Mouse (Mus musculus) myocyte (in vitro differentiated cells): Measurements from ENCODE around the gene Obscn. TPM values are rescaled to one million over a fixed set of nuclear protein-coding genes. Genes with fewer than 3 reads are reported as not detected.

Source experiments
- H3K27me3 ChIP-seq: one replicate; pipeline ENCODE4 v1.6.1; 2011; ENCODE audit not compliant: control insufficient read depth, insufficient read depth, insufficient read length
- H3K36me3 ChIP-seq: one replicate; pipeline ENCODE4 v1.6.1; 2011; ENCODE audit not compliant: control insufficient read depth, insufficient read depth
- H3K4me2 ChIP-seq: one replicate; pipeline ENCODE4 v1.6.1; 2011; ENCODE audit warnings: low read depth, control low read depth
- H3K4me3 ChIP-seq: one replicate; pipeline ENCODE4 v1.5.1; 2011; ENCODE audit warnings: mild to moderate bottlenecking, control low read depth, moderate library complexity
- H3K79me2 ChIP-seq: one replicate; pipeline ENCODE4 v1.6.1; 2011; ENCODE audit not compliant: control insufficient read depth, insufficient read depth
- H3ac ChIP-seq: one replicate; pipeline ENCODE4 v1.6.1; 2011; ENCODE audit not compliant: control insufficient read depth, insufficient read length
- CEBPB ChIP-seq: IDR thresholded peaks from 2 replicates; pipeline ENCODE4 v1.6.1; 2011; ENCODE audit warnings: mild to moderate bottlenecking, moderate library complexity; ENCODE audit not compliant: poor library complexity, insufficient read depth, severe bottlenecking
- E2F4 ChIP-seq: IDR thresholded peaks from one replicate; pipeline ENCODE4 v1.6.1; 2011; ENCODE audit warnings: mild to moderate bottlenecking, control low read depth, moderate library complexity; ENCODE audit not compliant: insufficient read depth
- MAX ChIP-seq: IDR thresholded peaks from one replicate; pipeline ENCODE4 v1.6.1; 2011; ENCODE audit warnings: low read depth, mild to moderate bottlenecking, control low read depth
- MYOD1 ChIP-seq, 3 experiments: IDR thresholded peaks; one replicate each; pipeline ENCODE4 v1.6.1; 2011; ENCODE audit warnings: control low read depth in 2 of 3, low read depth in 2 of 3, mild to moderate bottlenecking in 2 of 3, moderate library complexity in 1 of 3; ENCODE audit not compliant: insufficient read length in 2 of 3, control insufficient read depth in 1 of 3
- MYOG ChIP-seq, 3 experiments: IDR thresholded peaks; one replicate each; pipeline ENCODE4 v1.6.1; 2011; ENCODE audit warnings: control low read depth in 2 of 3, low read depth in 2 of 3, mild to moderate bottlenecking in 2 of 3; ENCODE audit not compliant: insufficient read length in 2 of 3, control insufficient read depth in 1 of 3, insufficient read depth in 1 of 3
- POLR2A ChIP-seq: IDR thresholded peaks from one replicate; pipeline ENCODE4 v1.6.1; 2011; ENCODE audit warnings: low read depth, mild to moderate bottlenecking, control low read depth, moderate library complexity; ENCODE audit not compliant: insufficient read length
- POLR2AphosphoS2 ChIP-seq: IDR thresholded peaks from one replicate; pipeline ENCODE4 v1.6.1; 2011; ENCODE audit warnings: low read depth, control low read depth; ENCODE audit not compliant: insufficient read length
- REST ChIP-seq: IDR thresholded peaks from one replicate; pipeline ENCODE4 v1.6.1; 2011; ENCODE audit warnings: mild to moderate bottlenecking, control low read depth, moderate library complexity; ENCODE audit not compliant: insufficient read depth, insufficient read length
- SRF ChIP-seq: IDR thresholded peaks from one replicate; pipeline ENCODE4 v1.6.1; 2011; ENCODE audit warnings: low read depth; ENCODE audit not compliant: control insufficient read depth, insufficient read length
- TCF12 ChIP-seq: IDR thresholded peaks from one replicate; pipeline ENCODE4 v1.6.1; 2011; ENCODE audit warnings: mild to moderate bottlenecking, control low read depth; ENCODE audit not compliant: poor library complexity, insufficient read depth, severe bottlenecking
- TCF3 ChIP-seq: IDR thresholded peaks from one replicate; pipeline ENCODE4 v1.6.1; 2011; ENCODE audit warnings: low read depth, control low read depth; ENCODE audit not compliant: insufficient read length
- USF1 ChIP-seq: IDR thresholded peaks from one replicate; pipeline ENCODE4 v1.6.1; 2011; ENCODE audit warnings: low read depth, mild to moderate bottlenecking, control low read depth, moderate library complexity
- polyA plus RNA-seq: library from polyadenylated mRNA; unstranded; fragments of >200 nt; fragmentation: generic; extraction: Trizol; gene quantifications from one replicate; pipeline ENCODE4 v1.2.1, GENCODE M21; 2012; ENCODE audit warnings: missing spikeins

Obscn gene
- polyA plus RNA-seq, 1 experiment: 25.0 TPM

DNA sequence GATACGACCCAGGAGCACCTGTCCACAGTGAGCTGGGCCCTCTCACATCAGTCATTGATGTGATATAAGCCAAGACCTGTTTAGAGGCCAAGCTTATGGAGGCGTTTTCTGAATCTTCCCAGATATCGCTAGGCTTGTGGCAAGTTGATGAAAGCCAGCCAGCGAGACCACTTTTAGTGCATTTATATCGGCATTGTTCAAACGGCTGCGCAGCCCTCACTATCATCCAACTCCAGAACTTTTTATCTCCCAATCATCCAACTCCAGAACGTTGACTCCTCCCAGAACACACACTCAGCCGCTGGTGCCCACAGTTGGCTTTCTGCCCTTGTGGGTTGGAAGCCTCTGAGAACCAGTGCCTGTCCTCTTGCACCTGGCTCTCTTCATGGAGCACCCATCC lies 28.2 kb upstream of the Obscn start:
- Histone ChIP-seq H3K27me3 (peaks cover 7% of the 10 kb centered on the region), H3K4me2 (peak overlapping the region; percentile 92), H3K36me3 (no peaks in the 10 kb centered on the region), H3K79me2 (no peaks in the 10 kb centered on the region), H3ac (no peak overlapping the region), H3K4me3 (peak overlapping the region; percentile 36)
- TF ChIP-seq TCF3: no peak
- no peak for TF ChIP-seq MYOD1 (IDR thresholded peaks at IDR 0.05; ENCODE audit: control insufficient read depth in 1 of 3, insufficient read length in 2 of 3, low read depth in 2 of 3)
- TF ChIP-seq REST: no peak
- no peak for TF ChIP-seq MYOG (IDR thresholded peaks at IDR 0.05; ENCODE audit: control insufficient read depth in 1 of 3, insufficient read depth in 1 of 3, insufficient read length in 2 of 3, low read depth in 2 of 3)
- no peak for TF ChIP-seq MAX
- no peak for TF ChIP-seq SRF
- TF ChIP-seq TCF12: no peak
- no peak for TF ChIP-seq CEBPB
- no peak for TF ChIP-seq POLR2AphosphoS2
- no peak for TF ChIP-seq USF1
- TF ChIP-seq POLR2A: no peak
- TF ChIP-seq E2F4: no peak

DNA sequence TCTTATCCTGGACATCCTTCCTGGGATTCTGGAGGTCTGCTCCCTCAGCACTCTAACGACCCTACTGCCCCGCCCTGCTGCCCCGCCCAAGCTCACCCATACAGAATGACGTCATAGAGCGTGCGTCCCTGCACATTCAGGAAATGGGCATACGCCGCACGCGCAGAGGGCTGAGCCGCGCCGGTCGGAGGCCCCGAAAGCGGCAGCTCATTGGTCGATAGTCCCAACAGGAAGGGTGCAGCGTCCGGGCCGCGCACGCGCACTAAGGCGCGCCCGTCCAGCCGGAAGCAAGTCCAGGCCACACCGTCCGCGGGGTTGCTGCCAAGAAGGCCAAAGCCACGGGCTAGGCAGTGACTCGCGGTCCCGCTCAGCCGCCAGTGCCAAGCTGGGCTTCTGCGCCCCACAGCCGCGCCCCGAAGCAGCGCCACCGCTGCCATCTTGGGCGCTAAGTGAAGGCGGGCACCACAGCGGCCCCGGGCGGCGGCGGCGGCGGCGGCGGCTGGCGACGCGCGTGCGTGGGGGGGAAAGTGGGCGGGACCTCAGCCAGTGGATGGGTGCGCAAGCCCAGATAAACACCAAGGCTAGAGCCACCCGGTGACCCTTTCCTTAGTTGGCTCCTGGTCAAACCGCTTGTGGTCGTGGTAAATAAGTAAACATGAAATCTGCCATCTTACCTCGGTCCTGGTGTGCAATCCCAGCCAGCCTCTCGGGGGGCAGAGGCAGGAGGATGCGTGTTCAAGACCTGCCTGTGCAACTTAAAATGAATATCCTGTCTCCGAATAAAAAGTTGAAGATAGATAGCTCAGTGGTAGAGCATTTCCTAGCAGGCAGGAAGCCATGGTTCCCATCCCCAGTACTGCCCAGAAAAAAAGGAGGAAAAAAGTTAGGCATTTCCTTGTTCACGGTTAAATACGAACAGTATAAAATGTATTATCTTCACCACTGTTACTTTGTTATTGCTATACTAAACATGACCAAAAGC lies 27.3 kb upstream of the Obscn start, which contains the start of gene Iba57:
Iba57 (minus strand) TSS at position 485 of the 982 bp plus-strand sequence.
- Histone ChIP-seq H3K4me3 (peak within 1 kb of the TSS; percentile 36), H3K79me2 (no peaks in the 10 kb centered on the region), H3ac (peak within 1 kb of the TSS; percentile 56), H3K4me2 (peak within 1 kb of the TSS; percentile 92), H3K36me3 (no peaks in the 10 kb centered on the region), H3K27me3 (peaks cover 7% of the 10 kb centered on the region)
- no peak for TF ChIP-seq MYOD1 (IDR thresholded peaks at IDR 0.05; ENCODE audit: control insufficient read depth in 1 of 3, insufficient read length in 2 of 3, low read depth in 2 of 3)
- peak in 1 of 3 experiments; percentile 22 for TF ChIP-seq MYOG (IDR thresholded peaks at IDR 0.05; ENCODE audit: control insufficient read depth in 1 of 3, insufficient read depth in 1 of 3, insufficient read length in 2 of 3, low read depth in 2 of 3)
- TF ChIP-seq POLR2AphosphoS2: peak; percentile 88
- peak; percentile 45 for TF ChIP-seq SRF
- no peak for TF ChIP-seq CEBPB
- TF ChIP-seq MAX: no peak
- TF ChIP-seq USF1: no peak
- TF ChIP-seq REST: no peak
- no peak for TF ChIP-seq E2F4
- no peak for TF ChIP-seq TCF3
- TF ChIP-seq TCF12: no peak
- TF ChIP-seq POLR2A: peak; percentile 87

DNA sequence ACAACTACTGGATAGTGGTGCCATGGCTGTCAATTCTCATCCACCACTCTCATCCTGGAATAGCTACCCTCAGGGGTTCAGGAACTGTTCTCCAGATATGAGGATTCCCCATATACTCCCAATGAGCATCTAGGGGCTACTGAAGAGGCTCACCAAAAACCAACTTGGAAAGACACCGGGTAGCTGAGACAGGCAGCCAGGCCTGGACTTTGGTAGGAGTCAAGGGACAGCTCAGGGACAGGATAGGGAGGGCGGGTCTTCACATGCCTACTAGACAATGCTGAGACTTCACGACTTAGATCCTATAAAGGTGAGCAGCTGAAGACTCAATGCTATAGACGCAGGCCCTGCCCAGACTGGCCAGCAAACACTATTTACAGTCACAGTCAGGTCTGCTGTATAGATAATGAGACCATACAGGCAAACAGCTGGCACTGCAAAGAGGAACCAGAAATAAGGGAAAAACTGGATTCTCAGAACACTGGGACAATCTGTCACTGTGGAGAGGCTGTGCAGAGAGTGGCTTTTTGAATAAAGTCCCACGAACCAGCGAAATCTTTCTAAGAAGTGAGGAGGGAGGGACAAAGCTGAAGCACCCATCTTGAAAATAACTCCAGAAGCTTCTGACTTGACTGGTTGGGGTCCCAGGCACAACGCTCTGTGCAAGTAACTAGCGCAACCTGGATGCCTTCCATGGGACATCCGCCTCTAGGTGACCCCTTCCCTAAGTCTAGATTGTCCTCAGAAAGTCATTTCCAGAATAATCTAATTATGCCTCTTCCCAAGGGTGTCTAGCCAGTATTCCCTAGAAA lies 26.4 kb upstream of the Obscn start:
- H3K79me2 ChIP-seq: no peaks in the 10 kb centered on the region
- H3K4me2 ChIP-seq: peak overlapping the region; percentile 90
- H3K27me3 ChIP-seq: peaks cover under 1% of the 10 kb centered on the region
- no peak for TF ChIP-seq MAX
- TF ChIP-seq POLR2A: no peak
- TF ChIP-seq E2F4: no peak
- no peak for TF ChIP-seq TCF12
- TF ChIP-seq SRF: no peak
- TF ChIP-seq TCF3: no peak
- TF ChIP-seq POLR2AphosphoS2: no peak
- no peak for TF ChIP-seq MYOG (IDR thresholded peaks at IDR 0.05; ENCODE audit: control insufficient read depth in 1 of 3, insufficient read depth in 1 of 3, insufficient read length in 2 of 3, low read depth in 2 of 3)
- no peak for TF ChIP-seq REST
- TF ChIP-seq USF1: no peak
- TF ChIP-seq CEBPB: no peak
- TF ChIP-seq MYOD1 (IDR thresholded peaks at IDR 0.05; ENCODE audit: control insufficient read depth in 1 of 3, insufficient read length in 2 of 3, low read depth in 2 of 3): no peak
- H3ac ChIP-seq: peak overlapping the region; percentile 56
- peak overlapping the region; percentile 36 for H3K4me3 ChIP-seq
- H3K36me3 ChIP-seq: no peaks in the 10 kb centered on the region

DNA sequence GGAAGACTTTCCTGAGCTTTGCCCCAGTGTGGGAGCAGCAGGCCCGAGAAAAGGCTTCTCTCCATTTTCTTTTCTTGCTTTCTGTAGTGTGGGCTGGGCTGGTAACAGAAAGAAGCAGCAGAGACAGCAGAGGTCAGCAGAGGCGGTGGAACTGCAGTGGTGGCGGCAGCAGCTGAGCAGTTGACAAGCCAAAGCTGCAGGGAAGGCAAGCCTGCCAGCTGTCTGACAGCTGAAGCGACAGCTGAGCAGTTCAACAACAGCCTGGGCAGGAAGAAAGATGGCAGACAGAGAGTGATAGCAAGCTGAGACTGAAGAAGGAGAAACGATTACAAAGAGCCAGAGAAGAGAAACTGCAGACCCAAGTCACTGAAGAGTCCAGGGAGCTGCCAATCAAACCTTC lies 25.2 kb upstream of the Obscn start:
- H3K36me3 ChIP-seq: no peaks in the 10 kb centered on the region
- H3K4me3 ChIP-seq: no peak overlapping the region
- TF ChIP-seq REST: no peak
- peak; percentile 96 to 97 (median 97) for TF ChIP-seq MYOD1 (IDR thresholded peaks at IDR 0.05; ENCODE audit: control insufficient read depth in 1 of 3, insufficient read length in 2 of 3, low read depth in 2 of 3)
- TF ChIP-seq TCF3: peak; percentile 98
- peak; percentile 97 to 99 (median 98) for TF ChIP-seq MYOG (IDR thresholded peaks at IDR 0.05; ENCODE audit: control insufficient read depth in 1 of 3, insufficient read depth in 1 of 3, insufficient read length in 2 of 3, low read depth in 2 of 3)
- TF ChIP-seq TCF12: peak; percentile 99
- TF ChIP-seq USF1: no peak
- no peak for TF ChIP-seq POLR2AphosphoS2
- no peak overlapping the region for H3ac ChIP-seq
- H3K79me2 ChIP-seq: no peaks in the 10 kb centered on the region
- no peaks in the 10 kb centered on the region for H3K27me3 ChIP-seq
- peak overlapping the region; percentile 90 for H3K4me2 ChIP-seq
